Mouse (Mus musculus) E14TG2a.4 (cell line): ENCODE results near the gene Hoxb4.

Experiments used
- H3K27me3 ChIP-seq: 2 replicates; pipeline ENCODE4 v1.6.1; 2014; ENCODE audit warnings: low read length, control low read depth; ENCODE audit not compliant: insufficient read depth
- H3K36me3 ChIP-seq: 2 replicates; pipeline ENCODE4 v1.6.1; 2014; ENCODE audit warnings: low read length, control low read depth; ENCODE audit not compliant: insufficient read depth
- H3K4me1 ChIP-seq: replicated peaks from 2 replicates; pipeline ENCODE4 v1.6.1; 2014; ENCODE audit warnings: low read depth, low read length, control low read depth
- H3K4me3 ChIP-seq: replicated peaks from 2 replicates; pipeline ENCODE4 v1.5.1; 2014; ENCODE audit warnings: mild to moderate bottlenecking, low read length
- H3K9me3 ChIP-seq: 2 replicates; pipeline ENCODE4 v1.6.1; 2014; ENCODE audit warnings: low read length, control low read depth
- CTCF ChIP-seq: conservative IDR thresholded peaks from 2 replicates; pipeline ENCODE4 v1.5.1; 2014; ENCODE audit warnings: low read length
- NANOG ChIP-seq: IDR thresholded peaks from 2 replicates; pipeline ENCODE4 v1.6.1; 2014; ENCODE audit warnings: borderline replicate concordance, low read length, mixed read lengths
- POU5F1 ChIP-seq: IDR thresholded peaks from 2 replicates; pipeline ENCODE4 v1.6.1; 2014; ENCODE audit warnings: low read length, borderline replicate concordance

Gene Hoxb4

DNA sequence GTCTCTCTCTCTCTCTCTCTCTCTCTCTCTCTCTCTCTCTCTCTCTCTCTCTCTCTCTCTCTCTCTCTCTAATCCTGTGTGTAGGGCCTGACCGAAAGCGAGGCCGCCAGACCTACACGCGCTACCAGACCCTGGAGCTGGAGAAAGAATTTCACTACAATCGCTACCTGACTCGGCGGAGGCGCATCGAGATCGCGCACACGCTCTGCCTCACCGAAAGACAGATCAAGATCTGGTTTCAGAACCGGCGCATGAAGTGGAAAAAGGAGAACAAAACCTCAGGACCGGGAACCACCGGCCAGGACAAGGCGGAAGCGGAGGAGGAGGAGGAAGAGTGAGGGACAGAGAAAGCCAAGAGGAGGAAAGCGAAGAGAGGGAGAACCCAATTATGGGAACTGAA lies 28.8 kb upstream of the Hoxb4 start:
- no peak for TF ChIP-seq POU5F1
- no peak for TF ChIP-seq CTCF
- no peak for TF ChIP-seq NANOG
- H3K9me3 ChIP-seq, result no peaks in the 10 kb centered on the region

DNA sequence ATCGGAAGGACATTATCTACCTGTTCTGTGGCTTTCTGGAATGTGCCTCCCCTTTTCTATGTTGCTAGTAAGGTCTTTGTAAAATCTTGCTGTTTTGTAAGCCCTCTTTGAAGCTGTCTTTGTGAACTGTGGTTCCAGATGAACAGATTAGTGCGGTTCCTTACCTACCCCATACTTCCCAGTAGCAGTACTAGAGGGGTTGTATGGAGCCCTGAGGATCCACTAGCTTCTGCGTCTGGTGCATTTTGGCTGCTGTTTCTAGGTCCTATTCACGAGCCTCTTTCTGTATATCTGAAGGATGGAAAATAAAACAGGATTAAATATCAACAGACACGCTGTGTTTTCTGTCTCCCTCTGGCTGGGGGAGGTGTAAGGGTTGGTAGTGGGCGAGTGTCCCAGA lies 28.2 kb upstream of the Hoxb4 start:
- TF ChIP-seq CTCF (no peak), POU5F1 (no peak), NANOG (no peak)
- Histone ChIP-seq H3K4me1 (peaks cover 52% of the 10 kb centered on the region), H3K9me3 (no peaks in the 10 kb centered on the region), H3K36me3 (no peaks in the 10 kb centered on the region), H3K4me3 (no peak overlapping the region), H3K27me3 (peaks cover 98% of the 10 kb centered on the region)

More for the DNA sequence above, 28.8 kb upstream of the Hoxb4 start:
- H3K27me3 ChIP-seq, result peaks cover 98% of the 10 kb centered on the region
- H3K4me3 ChIP-seq, result no peak overlapping the region
- H3K4me1 ChIP-seq, result peaks cover 51% of the 10 kb centered on the region
- H3K36me3 ChIP-seq, result no peaks in the 10 kb centered on the region

DNA sequence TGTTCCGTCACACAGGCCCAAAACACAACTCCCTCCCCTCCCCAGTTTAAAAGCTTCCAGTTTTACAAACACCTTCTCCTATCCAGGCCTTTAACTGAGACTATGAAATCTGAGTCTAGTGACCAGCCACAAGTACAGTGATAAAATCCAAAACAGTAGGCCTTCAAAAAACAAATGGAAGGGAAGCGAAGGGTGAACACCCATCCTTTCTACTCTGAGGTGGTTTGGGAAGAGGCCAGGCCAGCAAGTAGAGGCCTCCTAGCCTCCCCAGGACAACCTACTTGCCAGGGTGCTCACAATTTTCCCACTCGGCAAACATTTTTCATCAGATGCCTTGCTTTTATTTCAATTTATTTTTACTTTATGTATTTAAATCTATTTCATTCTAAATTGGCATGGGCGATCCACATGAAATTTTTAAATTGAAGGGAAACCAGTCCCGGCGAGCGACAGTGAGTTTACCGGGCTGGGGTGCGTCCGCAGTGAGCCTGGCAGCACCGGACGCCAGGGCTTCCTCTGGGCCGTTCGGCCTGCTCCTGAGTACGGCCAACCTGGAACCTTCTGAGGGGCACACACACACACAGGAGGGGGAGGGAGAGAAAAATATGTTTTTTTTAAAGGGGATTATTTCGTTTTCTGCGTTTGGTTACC lies 27.2 kb upstream of the Hoxb4 start:
- TF ChIP-seq POU5F1, result no peak
- no peak for TF ChIP-seq CTCF
- TF ChIP-seq NANOG, result no peak
- Histone ChIP-seq H3K9me3 (no peaks in the 10 kb centered on the region), H3K27me3 (peaks cover 99% of the 10 kb centered on the region), H3K36me3 (no peaks in the 10 kb centered on the region), H3K4me1 (peaks cover 59% of the 10 kb centered on the region), H3K4me3 (no peak overlapping the region)

DNA sequence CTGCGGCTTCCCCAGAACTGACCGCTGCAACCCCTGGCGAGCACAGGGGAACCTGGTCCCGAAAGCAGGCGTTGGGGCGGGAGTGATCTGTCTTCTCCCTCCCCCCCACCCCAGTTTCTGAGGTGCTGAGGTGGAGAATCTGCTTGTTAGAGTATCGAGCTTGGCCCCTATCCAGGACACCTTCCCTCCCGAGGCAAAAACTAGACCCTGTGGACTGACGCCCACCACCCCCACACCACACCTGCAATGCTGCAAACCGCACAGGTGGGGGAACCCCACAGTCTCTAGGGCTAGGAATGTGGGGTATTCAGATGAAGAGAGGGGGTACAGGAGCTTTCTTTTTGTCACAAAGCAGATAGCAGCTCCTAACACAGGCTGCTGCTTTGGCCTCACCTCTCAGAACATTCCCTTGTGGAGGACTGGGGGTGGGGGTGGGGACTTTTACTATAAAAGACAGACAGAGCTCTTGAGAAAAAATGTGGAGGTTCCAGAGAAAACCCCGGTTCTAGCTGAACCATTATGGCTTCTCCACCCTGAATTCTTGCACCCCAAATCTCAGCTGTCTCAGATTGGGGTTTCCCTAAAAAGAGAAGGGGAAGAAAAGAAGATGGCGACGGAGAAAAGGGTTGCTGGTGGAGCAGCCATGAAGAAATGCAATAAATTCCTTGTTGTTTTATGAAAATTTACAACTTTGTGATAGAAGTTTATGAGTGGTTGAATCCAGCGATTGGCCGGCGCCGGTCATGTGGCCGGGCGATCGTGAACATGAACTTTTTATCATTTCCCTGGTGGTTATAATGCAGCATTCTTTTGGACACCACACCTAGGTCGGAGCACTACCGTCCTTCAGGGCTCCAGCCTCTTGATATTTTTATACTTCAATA lies 26.1 kb upstream of the Hoxb4 start, which contains the start of gene Hoxb6:
Gene Hoxb6, plus strand, starts transcription at position 796 of the 884 bp plus-strand sequence.
- H3K36me3 ChIP-seq, result no peaks in the 10 kb centered on the region
- peaks cover 99% of the 10 kb centered on the region for H3K27me3 ChIP-seq
- no peak for TF ChIP-seq POU5F1
- H3K4me3 ChIP-seq, result peak within 1 kb of the TSS; percentile 13; the same call in 1 of the 2 replicates
- peaks cover 52% of the 10 kb centered on the region for H3K4me1 ChIP-seq
- H3K9me3 ChIP-seq, result no peaks in the 10 kb centered on the region

DNA sequence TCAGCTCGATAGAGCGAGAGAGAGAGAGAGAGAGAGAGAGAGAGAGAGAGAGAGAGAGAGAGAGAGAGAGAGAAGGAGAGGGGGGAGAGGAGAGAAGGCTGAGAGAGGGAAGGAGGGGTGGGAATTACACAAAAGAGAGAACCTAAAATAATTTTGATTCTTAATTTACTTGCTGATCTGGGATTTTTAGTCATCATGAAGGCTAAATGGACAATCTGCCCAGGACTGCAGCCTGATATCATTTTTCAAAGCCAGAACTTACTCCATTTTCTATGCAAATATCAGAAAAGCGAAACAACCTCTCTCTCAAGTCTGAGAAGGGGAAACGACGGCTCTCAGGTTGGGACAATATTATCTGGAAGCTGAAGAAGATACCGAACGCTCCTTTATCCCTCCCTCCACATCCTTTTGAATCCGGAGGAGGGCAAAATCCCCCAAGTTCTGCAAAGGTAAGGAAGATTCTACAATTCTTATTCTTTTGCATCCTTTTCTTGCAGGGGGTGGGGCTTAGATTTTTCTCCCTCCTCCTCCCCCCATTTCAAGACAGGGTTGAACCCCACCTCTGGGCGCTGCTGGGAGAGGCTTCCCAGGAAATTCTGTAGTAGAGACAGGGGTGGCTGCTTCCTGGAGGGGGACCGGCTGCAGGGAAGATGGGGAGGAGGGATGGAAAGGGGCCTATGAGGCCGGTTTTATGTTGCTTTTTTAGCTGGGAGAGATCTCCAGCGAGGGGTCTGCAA lies 25.3 kb upstream of the Hoxb4 start:
- TF ChIP-seq CTCF, result no peak
- no peak for TF ChIP-seq POU5F1
- no peak for TF ChIP-seq NANOG
- Histone ChIP-seq H3K4me3 (peak overlapping the region; percentile 13; the same call in 1 of the 2 replicates), H3K36me3 (no peaks in the 10 kb centered on the region), H3K27me3 (peaks cover 99% of the 10 kb centered on the region), H3K9me3 (no peaks in the 10 kb centered on the region), H3K4me1 (peaks cover 44% of the 10 kb centered on the region)

DNA sequence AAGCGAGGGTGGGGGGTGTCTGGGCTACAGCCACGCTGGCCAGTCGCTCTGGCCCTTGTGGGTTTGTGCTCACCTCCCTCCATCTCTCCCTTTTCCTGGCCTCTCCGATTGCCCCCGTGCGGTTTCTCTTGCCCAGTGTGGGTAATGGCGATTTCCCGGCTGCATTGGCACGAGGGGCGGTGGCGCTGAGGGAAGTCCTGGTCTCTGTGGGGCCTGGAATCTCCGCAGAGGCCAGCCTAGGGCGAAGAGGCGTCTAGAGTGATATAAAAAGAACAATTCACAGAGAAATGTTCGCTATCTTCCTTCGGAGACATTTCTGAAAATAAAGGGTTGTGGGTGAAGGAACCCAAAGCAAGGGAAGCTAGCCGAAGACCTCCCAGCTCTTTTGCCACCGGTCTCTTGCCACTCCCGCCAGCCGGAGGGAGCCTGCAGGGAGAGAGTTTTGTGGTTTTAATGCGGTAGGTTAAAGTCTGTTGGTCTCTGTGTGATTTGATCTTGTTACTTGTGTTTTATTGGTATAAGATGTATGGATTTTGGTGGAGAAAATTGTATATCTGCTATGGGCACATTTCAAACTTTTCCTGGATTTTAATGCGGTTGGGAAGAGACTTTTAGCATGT lies 24.7 kb upstream of the Hoxb4 start:
- H3K36me3 ChIP-seq, result no peaks in the 10 kb centered on the region
- peaks cover 43% of the 10 kb centered on the region for H3K4me1 ChIP-seq
- TF ChIP-seq CTCF (no peak), NANOG (no peak), POU5F1 (no peak)
- H3K27me3 ChIP-seq, result peaks cover 99% of the 10 kb centered on the region
- peak overlapping the region; percentile 13; the same call in 1 of the 2 replicates for H3K4me3 ChIP-seq
- H3K9me3 ChIP-seq, result no peaks in the 10 kb centered on the region

DNA sequence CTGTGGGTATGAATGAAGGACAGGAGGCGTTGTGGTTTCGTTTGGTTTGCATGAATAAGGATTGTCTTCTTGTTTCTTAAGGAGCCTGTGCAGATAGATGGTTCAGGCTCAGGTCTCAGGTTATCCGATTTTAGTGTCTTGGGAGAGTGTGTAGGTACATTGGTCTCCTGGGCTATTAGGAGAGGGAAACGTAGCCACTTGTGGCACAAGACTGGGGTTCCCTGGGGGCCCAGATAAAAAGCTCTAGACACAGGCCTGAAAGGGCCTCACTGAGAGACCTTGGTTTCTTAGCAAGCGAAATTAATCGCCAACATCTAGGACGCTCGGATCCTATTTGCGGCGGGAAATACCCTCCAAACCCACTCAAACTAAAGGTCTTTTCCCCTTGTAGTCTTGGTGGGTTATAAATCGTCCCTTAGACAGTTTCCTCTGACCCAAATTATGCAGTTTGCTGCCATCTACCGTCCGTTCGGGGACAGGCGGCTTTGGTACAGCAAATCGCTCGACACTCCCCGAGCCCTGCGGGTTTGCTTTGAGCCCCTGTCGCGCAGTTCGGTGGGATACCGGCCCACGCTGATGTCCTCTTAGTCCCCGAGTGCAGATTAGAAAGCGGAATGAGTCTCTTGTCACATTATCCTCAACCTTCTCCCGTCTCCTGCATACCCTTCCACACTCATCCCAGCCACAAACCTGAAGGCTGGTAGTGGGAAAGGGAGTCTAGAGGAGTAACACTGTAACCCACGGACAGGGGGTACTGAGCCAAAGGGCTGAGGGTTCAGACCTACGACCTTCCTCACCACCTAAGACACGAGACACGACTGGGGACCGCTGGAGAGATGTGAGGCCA lies 23.6 kb upstream of the Hoxb4 start:
- TF ChIP-seq CTCF (peak; percentile 61), NANOG (no peak)
- Histone ChIP-seq H3K4me3 (no peak overlapping the region), H3K4me1 (peaks cover 50% of the 10 kb centered on the region), H3K36me3 (no peaks in the 10 kb centered on the region), H3K9me3 (no peaks in the 10 kb centered on the region), H3K27me3 (peaks cover 99% of the 10 kb centered on the region)
